Mouse (Mus musculus) left cerebral cortex, adult 9 months (tissue): Measurements from ENCODE around the gene Ppp1ca.

Experiments used
- DNase-seq, 2 experiments: peaks; one replicate each; pipeline ENCODE4 v3.0.0; 2022; ENCODE audit warnings: low spot score in 2 of 2

Gene Ppp1ca

DNA sequence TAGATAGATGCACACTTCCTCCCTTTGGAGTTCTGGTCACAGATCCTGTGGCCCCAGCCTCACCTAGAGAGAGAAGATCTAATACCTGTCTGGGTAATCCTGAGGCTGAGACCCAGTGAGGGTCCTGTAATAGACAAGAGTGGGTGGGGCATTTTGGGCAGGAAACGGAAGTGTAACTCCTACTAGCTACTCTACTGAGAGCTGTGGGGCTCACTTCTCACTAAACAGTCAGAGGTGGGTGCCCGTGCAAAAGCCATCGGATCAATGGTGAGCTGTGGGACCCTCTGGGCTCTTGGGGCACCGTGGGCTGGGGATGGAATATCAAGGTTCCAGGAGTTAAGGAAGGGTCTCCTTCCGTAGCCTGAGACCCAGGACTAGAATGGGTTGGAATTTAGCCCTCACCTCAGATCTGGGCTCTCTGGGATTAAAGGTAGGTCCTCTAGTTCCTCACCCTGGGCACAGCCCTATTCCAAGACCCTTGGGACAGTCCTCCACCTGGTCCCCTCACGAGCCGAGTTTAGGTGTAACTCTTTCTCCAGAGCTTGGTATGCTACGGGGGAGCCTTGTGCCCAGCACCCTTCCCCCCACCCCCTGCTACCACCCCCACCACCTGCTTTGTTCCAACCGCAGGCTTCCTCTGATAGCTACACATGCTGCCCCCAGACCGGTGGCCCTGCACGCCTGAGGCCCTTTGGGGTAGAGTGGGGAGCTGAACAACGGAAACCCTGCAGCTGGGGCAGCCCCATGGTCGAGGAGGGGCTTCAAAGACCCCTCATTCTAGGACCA, 37.2 kb upstream of the Ppp1ca start:
- DNase-seq: no peak

DNA sequence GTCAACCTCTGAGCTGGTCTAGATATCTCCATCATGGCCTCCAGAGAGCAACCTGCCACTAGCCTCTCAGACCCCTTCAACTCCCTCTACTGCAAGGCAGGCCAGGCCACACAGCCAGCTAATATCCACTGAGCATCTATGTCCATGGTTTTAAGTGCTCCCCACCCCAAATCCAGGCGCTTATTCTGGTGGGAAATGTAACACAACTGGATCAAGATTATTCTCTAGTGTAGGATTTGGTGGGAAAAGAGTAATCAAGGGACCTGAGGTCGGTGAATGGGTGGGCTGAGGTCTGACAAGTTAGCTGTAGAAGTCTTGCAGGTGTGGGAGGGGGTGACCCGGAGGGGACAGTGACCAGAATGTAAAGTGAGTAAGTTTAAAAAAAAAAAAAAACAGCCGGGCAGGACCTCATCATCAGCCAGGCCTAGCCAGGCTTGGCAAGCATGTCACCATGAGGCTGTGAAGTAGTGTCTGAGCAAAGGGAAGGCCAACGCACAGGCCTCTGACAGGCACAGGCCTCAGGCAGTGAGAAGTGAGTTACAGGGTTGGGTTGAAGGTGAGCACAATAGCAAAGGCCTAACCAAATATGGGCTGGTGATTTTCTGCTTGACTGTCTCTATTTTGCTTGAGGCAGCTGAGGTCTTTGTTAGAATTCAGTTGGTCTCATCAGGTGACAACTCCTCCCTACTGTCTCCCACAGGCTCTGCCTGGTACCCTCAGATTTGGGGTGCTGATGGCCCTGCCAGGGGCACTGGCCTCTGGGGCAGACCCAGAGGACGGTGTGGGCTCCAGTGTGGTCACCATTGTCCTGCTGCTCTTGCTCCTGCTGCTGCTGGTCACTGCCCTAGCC, 36.4 kb upstream of the Ppp1ca start:
- DNase-seq: no peak

DNA sequence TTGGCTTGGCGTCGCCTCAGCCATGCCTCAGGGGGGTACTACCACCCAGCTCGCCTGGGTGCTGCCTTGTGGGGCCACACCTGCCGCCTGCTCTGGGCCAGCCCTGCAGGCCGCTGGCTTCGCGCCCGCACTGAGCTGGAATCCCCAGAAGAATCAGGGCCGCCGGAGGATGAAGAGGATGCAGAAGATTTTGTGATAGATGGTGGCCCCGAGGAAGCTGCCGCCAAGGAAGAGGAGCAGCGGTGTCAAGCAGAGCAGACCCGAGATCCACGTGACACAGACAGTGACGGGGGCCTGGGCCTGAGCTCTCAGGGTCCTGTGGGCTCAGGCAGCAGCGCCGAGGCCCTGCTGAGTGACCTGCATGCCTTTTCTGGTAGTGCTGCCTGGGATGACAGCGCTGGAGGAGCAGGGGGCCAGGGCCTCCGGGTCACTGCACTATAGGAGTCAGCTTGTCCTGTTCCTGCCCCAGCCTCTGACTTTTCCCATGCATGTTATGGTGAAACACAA, 35.7 kb upstream of the Ppp1ca start:
- DNase-seq: no peak

DNA sequence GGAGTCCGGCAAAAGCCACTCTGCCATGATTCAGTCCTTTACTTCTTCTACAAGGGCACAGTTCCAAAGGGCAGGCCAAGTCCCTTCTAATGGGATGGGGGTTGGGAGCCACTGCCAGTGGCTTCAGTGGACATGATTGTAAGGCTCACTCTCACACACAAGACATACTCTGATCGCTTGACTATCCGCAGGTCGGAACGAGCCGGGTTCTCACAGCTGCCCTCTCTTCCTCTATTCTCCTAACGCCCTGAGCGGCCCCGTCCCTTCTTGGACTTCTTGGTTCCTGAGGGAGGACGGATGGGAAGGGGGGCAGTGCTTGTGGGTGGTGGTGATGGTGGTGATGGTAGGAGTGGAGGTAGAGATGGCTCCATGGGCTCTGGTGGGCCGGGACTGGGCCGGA, 35.1 kb upstream of the Ppp1ca start:
- DNase-seq: no peak

DNA sequence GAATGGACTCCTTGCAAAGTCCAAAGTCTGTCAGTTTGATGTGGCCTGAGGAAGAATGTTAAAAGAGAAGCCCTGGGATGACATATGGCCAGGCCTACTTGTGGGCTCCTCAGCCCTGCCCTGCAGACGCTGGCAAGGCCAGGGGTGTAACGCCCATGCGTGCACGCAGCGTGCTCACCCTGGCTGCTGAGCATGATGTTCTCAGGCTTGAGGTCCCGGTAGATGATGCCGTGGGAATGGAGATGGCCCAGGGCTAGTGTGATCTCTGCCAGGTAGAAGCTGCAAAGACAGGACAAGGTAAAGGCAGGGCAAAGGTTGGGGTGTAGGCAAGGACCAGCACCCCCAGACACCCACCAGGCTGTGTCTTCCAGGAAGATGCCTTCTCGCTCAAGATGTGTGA, 32.8 kb upstream of the Ppp1ca start:
- no peak for DNase-seq

DNA sequence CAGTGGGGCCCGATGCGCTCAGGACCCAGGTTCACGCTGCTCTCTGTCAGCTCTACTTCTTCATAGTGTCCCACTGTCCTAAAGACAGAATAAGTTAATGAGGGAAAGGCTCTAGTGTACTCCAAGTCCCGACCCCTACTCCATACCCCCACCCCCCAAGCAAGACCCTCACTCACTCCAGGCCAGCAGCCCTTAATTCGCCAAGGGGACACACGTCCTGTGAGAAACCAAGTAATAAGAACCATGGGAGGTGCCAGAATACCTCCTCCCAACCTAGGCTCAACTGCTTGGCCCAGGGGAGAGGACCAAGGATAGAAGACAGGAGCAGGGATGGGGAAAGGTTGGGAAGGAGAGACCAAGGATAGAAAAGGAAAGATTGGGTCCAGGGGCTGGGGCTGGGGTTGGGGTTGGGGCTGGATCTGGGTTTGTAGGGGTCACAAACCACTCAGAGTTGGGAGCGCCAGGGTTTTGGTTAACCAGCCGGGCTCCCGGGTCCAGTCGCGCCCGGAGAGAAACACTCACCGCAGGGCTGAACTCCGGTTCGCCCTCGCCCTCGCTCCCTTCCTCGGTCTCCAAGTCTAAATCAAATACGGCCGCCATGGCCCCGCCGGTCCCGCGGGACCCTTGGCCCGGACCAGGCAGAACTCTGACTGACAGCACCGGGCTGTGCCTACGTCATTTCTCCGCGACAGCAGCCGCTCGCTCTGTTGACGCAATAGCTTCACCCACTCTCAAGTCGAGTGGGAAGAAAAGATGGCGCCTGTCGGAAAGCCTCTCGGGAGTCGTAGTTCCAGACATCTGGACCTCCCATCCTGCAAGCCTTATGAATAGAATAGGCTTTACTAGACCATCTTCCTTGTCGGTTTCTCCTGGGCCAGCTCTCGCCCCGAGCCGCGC, 29.0 kb upstream of the Ppp1ca start, which contains the start of gene Rps6kb2:
Rps6kb2 (minus strand) TSS at position 709 of the 897 bp plus-strand sequence.
- peak; percentile 94 to 98 for DNase-seq

DNA sequence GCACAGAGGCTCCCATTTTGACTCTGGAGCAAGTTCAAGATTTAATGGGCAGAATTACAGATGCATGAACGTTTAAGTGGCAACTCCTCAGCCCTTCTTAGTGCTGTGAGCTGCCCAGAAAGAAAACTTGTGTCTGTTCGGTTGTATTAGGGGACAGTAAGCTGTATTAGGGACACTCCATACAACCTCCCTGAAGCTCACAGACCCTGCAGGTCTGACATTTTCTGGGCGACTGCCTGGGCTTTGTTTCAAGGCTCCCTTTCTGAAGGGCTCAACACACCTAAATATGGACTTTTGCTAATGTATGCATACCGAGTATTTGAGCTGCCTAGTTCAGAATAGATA, 28.4 kb upstream of the Ppp1ca start:
- DNase-seq: no peak

DNA sequence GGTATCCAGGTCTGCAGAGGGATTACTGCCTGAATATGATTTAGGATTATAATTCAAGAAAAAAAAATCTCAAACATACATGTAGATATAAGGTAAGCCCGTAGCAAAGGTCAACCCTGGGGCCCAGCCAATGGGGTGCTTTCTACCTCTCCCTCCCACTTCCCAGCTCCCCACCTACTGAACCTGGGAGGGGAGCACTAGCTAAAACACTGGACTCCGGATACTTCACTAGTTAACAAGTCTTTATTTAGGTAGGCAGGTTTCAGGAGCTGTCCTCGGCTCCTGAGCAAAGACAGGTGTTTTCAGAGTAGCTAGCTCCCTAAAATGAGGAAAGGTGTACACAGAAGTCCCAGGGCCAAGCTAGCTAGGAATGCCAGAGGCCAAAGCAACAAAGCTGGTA, 27.8 kb upstream of the Ppp1ca start:
- no peak for DNase-seq

DNA sequence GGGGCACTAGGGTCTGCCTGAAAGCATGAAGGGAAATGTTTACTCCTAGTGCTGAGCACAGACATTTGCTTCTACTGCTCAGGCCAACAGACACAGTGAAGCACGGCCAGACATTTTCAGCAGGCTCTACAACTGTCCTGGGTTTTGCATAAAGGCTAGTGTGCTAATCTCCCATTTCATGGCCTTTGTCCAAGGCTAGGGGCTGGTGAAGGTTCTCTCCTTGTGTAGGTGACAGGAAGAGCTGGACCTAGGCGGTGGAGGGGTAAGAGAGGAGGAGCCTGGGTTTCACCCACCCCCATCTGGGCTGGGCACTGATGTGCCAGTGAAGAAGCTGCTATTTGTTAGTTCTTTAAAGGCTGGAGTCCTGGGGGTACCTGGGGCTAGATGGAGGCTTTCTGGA, 27.1 kb upstream of the Ppp1ca start:
- no peak for DNase-seq

DNA sequence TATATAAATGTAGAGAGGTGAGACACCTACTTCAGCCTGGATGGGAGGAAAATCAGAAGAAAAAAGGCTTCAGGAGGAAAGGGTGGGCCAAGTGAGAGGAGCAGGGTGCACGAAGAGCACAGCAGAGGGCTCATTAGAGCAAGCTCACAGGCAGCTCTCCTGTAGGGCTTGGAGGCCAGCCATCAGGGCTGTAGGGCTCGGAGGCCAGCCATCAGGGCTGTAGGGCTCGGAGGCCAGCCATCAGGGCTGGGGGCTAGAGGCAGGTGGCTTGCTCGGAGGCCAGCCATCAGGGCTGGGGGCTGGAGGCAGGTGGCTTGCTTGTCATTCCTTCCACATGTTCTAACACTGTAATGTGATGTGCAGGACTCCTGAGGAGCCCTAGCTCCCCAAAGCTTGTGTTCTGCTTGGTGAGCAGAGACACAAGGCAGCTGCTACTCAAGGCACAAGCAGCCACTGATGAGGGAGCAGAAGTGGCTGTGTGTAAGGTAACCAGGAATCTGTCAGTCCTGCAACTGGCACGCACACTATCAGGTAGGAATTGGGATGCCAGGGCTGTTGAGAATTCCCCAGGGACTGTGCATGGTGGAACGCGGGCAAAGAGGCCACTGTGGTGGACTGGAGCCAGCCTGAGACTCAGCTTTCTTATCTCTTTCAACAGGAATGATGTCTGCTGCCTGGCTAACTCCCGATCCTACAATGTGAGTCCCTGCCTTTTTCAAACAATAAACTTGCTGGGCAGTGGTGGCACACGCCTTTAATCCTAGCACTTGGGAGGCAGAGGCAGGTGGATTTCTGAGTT, 25.0 kb upstream of the Ppp1ca start:
- no peak for DNase-seq

DNA sequence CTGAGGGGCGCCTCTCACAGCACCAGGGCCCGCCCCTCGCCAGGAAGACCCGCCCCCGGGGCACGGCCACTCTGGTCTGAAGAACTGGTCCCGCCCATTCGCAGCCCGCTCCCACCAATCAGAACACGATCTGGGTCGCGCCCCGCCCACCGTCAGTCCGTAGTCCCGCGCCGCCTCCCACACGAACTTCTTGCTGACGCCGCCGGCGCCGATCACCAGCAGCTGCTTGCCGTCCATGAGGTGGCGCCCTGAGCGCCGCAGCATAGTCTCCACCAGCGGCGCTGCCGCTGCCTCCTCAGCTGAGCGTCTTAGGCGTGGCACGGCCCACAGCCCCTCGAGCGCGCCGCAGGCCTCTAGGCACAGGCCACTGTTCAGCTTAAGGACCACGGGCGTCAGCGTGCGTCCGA, 22.5 kb upstream of the Ppp1ca start:
- peak; percentile 98 to 100 for DNase-seq

DNA sequence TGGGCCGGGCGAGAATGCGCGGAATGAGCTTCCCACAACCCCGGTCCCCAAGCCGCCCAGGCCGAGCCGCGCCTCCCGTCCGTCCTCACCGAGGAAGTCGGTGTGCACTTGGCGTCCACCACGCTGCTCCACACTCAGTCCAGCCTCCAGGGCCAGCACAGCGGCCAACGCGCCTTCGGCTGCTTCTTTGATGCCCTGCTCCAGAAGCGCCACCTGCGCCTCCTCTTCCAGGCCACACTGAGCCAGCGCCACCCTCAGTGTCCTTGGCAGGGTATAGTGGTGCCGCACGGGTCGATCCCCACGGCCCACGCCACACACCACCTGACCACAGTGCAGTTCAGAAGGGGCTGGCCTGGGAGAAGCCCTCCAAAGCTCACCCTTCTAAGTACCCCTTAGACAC, 22.1 kb upstream of the Ppp1ca start:
- DNase-seq: no peak

DNA sequence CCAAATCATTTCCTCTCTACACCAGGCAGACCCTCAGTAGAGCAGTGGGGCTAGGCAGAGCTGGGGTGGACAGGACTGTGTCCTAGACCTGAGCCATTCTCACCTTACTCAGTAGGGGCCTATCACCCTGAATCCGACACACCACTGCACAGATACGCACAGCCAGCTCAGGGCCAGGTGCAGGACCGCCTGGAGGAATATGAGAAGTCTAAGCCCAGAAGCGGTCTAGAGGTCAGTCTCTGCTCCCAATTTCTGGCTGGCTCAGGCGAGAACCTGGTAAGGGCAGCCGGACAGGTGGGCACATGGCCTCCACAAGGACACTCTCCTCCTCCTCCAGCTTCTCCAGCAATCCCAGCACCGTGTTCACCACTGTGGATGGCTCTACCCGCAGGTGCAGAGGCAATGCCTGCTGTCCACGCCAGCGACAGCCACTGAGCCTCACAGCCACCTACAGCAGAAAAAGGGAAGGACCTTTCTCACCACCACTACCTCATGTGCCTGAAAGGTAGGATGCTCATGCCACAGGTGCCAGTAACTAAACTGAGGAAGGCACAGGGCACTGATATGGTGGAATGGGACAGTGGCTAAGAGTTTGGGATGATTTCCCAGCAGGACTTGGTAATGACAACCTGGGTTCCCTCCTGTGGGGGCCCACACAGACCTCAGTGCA, 21.0 kb upstream of the Ppp1ca start:
- no peak for DNase-seq

DNA sequence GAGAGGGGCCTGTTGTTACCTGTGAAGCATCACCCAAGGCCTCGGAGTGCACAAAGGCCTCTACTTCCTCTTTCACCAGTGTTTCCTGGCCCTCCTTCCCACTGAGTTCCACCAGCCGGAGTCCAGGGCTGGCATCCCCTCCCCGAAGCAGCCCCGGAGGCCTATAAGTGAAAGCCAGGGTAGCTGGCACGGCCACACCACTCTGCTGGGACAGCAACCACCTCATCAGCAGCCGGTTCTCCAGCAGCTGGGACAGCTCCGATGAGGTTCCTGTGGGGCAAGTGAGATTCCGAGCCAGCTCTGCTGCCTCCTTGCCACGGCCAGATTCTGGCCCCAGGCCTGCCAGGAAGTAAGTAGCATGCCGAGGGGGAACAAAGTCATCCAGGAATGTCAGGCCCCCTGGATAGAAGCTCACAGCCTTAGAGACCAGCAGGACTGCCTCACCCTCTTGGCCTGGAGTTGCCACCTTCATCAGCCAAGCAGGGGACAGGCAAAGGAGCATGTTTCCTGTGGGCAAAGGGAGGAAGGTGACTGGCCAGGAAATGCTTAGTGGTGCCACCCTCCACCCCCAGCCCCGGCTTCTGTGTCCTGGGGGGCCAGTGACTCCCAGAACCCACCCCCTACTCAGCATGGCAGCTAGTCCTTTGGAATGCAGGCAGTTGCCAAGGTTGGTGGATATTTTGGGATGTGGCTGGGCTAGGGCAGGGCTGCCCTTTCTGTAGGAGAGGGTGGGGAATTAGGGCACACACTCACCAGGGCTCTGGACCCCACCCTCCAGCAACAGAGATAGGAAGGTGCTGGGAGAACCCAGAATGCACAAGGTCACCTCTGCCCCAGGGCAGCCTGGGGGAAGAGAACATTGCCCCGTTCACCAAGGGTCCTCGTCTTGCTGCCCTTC, 20.2 kb upstream of the Ppp1ca start:
- no peak for DNase-seq

DNA sequence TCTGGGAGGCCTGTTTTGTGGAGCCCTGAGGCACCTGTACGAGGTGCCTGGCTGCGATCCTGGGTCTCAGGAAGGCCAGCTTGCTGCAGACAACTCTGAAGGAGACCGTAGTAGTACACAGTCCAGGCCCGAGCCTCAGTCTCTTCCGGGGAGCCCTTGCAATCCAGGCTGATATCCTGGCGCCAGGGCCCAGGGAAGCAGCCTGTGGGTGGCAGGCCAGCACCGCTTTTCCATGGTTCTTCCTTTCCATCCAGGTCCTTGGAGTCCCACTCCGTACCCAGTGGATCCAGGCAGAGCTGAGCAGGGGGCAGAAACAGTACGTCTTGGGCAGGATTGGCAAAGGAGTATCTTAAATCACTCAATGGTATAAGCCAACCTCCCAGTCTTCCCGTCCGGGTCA, 18.9 kb upstream of the Ppp1ca start:
- DNase-seq: no peak

DNA sequence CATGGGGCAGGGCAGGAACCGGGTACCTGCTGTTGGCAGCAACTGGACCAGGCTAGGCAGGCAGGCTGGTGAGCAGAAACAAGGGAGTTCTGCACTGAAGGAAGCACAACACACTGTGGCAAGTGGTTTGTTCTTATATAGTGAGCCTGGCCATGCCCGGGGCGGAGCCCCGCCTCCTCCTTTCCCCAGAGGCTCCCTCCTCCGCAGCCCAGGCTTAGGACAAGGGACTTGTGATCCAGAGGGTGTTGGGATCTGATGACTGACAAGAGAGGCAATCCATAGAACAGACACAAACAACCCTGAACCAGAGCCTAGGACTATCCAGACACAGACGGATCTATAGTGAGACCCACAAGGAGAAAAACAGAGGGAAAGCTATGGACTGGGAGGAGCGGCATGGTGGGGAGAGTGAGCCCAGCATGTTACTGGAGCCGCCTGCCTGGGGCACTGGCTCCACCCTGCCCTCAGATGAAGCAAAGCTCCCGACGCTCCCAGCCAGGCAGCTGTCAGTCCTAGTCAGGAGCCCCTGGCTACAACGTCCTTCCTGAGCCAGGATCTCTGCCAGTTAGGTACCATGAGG, 16.4 kb upstream of the Ppp1ca start, which contains the start of gene Carns1:
Carns1 (minus strand) TSS at position 112 of the 580 bp plus-strand sequence.
- DNase-seq: peak in 1 of 2 experiments; percentile 53

DNA sequence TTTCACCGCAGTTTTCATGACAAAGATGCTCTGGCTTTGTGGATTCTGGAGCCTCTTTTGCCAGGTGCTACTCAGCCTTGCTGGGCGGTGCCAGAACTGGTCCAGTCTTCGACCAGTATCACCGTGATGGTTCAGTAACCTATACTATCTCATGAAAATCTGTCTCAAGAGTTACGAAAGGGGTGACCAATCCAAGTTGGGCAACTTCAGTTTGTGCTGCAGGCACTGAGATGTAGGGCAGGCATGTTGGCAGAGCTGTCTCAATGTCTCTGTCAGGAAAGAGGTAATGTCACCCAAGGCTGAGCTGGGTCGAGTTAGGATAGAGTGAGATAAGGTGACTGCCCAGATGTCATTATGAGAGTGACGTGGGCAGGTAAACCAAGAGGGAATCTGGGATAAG, 11.5 kb upstream of the Ppp1ca start:
- DNase-seq: no peak

DNA sequence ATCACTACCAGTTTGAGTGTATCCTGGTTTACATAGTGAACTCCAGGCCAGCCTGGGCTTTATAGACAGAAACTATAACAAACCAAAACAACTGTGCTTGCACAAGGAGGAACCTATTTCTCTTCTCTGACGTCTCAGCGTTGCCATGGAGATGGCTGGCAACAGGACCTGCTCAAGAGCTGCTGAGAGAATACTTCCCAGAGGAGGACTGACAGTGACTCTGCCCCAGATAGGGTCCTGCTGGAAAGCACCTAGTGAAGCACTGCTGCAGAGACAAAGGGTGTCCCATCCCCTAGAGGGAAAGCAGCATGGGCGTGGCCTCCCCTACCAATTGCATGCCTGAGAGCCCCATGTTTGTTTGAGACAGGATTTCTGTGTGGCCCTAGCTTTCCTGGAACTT, 10.0 kb upstream of the Ppp1ca start:
- peak in 1 of 2 experiments; percentile 83 for DNase-seq

DNA sequence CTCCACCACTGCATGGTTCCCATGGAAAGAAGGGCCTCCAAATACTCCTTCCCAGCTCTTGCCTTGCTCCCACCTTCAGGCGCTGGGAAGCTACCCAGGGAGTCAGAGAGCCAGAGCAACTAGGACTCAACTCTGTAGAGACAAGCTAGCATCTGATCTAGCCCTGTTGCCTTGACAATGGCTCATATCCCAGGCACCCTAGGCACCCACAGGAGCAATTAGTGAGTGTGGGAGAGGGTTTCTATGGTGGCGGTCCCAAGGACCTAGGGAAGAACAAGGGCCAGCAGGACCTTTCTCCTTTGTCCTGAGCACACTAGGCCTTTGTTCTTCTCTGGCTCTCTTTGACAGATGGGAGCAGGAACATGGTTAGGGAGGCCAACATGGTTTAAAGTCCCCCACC, 8.2 kb upstream of the Ppp1ca start:
- no peak for DNase-seq
